Mouse (Mus musculus) layer of hippocampus, postnatal 36 days (tissue): ENCODE data around the gene Wfikkn2. TPM values are rescaled to one million over a fixed set of nuclear protein-coding genes. Genes with fewer than 3 reads are reported as not detected.

Experiments
- DNase-seq, 2 experiments: peaks; one replicate each; pipeline ENCODE4 v3.0.0; 2022
- total RNA-seq, 2 experiments: library from RNA; stranded (reverse); gene quantifications; 2 replicates each; pipeline ENCODE4 v1.2.3; 2021

Gene Wfikkn2
- total RNA-seq, 2 experiments from 2014 or later = 0.25 to 0.61 TPM

DNA sequence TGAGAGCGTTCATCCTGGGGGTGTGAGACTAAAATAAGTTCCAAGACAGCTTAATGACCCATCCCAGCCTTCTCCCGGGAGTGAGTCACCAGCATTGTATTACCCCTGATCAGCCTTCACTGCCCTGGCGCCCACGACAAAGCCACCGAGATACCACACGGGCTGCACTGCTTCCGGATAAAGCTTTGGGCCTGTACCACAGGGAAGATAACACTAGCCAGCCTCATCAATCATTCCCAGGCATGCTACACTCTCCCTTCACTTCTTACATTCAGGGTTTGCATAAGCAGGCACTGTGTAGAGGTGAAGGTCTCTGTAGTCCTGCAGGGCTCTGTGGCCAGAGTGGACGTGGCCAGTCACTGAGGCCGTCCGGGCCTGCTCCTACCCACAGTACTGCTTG lies 56.2 kb downstream of the Wfikkn2 start:
- DNase-seq = no peak

Other genes starting within 250 kb of the Wfikkn2 start
- gene Spag9, start 249.9 kb downstream of the Wfikkn2 start, total RNA-seq = 100 to 1,000 TPM; 217 to 221 TPM
- 10 to 100 TPM; 37.5 to 37.7 TPM for gene Tob1, start 34.6 kb downstream of the Wfikkn2 start, total RNA-seq
- not detected for gene Gm21885, start 35.9 kb upstream of the Wfikkn2 start, total RNA-seq
- 100 to 1,000 TPM; 120 to 123 TPM for gene Luc7l3, start 76.0 kb upstream of the Wfikkn2 start, total RNA-seq
- gene Ankrd40, start 82.0 kb upstream of the Wfikkn2 start, total RNA-seq = 100 to 1,000 TPM; 127 to 131 TPM
- 1 to 10 TPM; 2.2 to 2.9 TPM for gene Abcc3, start 147.0 kb upstream of the Wfikkn2 start, total RNA-seq
- gene Cacna1g, start 228.2 kb upstream of the Wfikkn2 start, total RNA-seq = 10 to 100 TPM; 65.7 to 81.0 TPM
- under 1 TPM in 1 of 2 experiments, not detected in 1; 0.45 TPM for gene Spata20, start 240.2 kb upstream of the Wfikkn2 start, total RNA-seq